Mouse (Mus musculus) kidney, embryonic 14.5 days (tissue): Measurements from ENCODE around the gene Armc7. TPM values are rescaled to one million over a fixed set of nuclear protein-coding genes. Genes with fewer than 3 reads are reported as not detected.

Experiments used
- ATAC-seq: fragments of 200-750 bp; cut with Nextera tagmentation; 2 replicates; pipeline ENCODE4 v1.8.0; 2017; ENCODE audit warnings: moderate number of reproducible peaks, mild to moderate bottlenecking, moderate TSS enrichment, moderate library complexity; ENCODE audit not compliant: low FRiP score, low TSS enrichment
- H3K27ac ChIP-seq: fragments of 300-500 bp; sonication (generic); 2 replicates; pipeline ENCODE4 v1.5.1; 2014; ENCODE audit warnings: low read depth, mild to moderate bottlenecking, low read length, moderate library complexity, mixed read lengths
- H3K27me3 ChIP-seq: fragments of 300-500 bp; sonication (generic); 2 replicates; pipeline ENCODE4 v1.6.1; 2014; ENCODE audit warnings: mild to moderate bottlenecking, low read length; ENCODE audit not compliant: control insufficient read depth, insufficient read depth
- H3K36me3 ChIP-seq: fragments of 300-500 bp; sonication (generic); 2 replicates; pipeline ENCODE4 v1.6.1; 2014; ENCODE audit warnings: low read length, mixed read lengths; ENCODE audit not compliant: control insufficient read depth, insufficient read depth
- H3K4me1 ChIP-seq: fragments of 300-500 bp; sonication (generic); 2 replicates; pipeline ENCODE4 v1.6.1; 2014; ENCODE audit warnings: low read length, mixed read lengths; ENCODE audit not compliant: control insufficient read depth, insufficient read depth
- H3K4me2 ChIP-seq: fragments of 300-500 bp; sonication (generic); replicated peaks from 2 replicates; pipeline ENCODE4 v1.6.1; 2014; ENCODE audit warnings: low read depth, mild to moderate bottlenecking, low read length
- H3K4me3 ChIP-seq: fragments of 300-500 bp; sonication (generic); 2 replicates; pipeline ENCODE4 v1.5.1; 2014; ENCODE audit warnings: mild to moderate bottlenecking, low read length
- H3K9ac ChIP-seq: fragments of 300-500 bp; sonication (generic); 2 replicates; pipeline ENCODE4 v1.6.1; 2014; ENCODE audit warnings: low read depth, mild to moderate bottlenecking, low read length, moderate library complexity
- H3K9me3 ChIP-seq: fragments of 300-500 bp; sonication (generic); 2 replicates; pipeline ENCODE4 v1.6.1; 2016; ENCODE audit warnings: low read length; ENCODE audit not compliant: control insufficient read depth
- WGBS: fragments of 180-500 bp; shearing (Covaris S2); extraction: QIAGEN DNeasy Blood & Tissue Kit; methylation state at CpG from one replicate; pipeline ENCODE4 v1.1.7; 2014; 5-methylcytosine and 5-hydroxymethylcytosine counted together
- microRNA-seq: library from miRNA; unstranded; fragments of <30 nt; microRNA quantifications from one replicate; pipeline ENCODE4, GENCODE M21; 2016
- polyA plus RNA-seq: library from polyadenylated mRNA; unstranded; fragments of >200 nt; fragmentation: Nextera tagmentation; extraction: Ambion mirVana; gene quantifications from 2 replicates; pipeline ENCODE4 v1.2.1, GENCODE M21; 2014

Armc7 gene
- polyA plus RNA-seq, 1 experiment from 2014 or later: 7.9 TPM

DNA sequence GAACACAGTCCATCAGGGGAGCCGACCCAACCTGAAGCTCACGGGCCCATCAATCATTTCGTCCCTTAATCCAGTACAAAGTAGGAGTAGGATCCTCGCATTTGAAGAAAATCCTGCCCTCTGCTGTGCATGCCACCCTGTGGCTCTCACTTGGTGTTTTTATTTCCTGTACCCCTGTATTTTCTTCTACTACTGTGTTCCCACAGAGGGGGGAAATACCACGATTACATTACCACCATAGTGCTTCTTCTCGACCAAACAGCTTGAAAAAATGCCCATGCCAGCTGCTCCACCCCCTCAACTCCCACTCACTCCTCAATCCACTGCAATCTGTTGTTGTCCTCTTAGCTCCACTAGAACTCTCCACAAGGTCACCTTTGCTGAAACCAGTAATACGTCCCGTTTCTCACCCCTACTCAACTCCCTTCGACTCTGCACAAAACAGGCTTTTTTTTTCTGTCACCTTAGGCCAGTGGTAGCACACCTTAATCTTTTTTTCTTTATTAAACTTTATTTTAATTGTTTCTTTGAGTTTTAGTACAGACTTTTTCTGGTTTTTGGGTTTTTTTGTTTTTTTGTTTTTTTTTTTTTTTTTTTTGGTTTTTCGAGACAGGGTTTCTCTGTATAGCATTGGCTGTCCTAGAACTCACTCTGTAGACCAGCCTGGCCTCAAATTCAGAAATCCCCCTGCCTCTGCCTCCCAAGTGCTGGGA is 61.5 kb downstream of the Armc7 start:
- H3K9me3 ChIP-seq: no peaks in the 10 kb centered on the region
- peak overlapping the region; percentile 99 for H3K27ac ChIP-seq
- H3K36me3 ChIP-seq: peaks cover 24% of the 10 kb centered on the region
- WGBS: 84% methylated on average over 10 of the region's 10 CpGs
- H3K9ac ChIP-seq: no peak overlapping the region
- H3K27me3 ChIP-seq: no peaks in the 10 kb centered on the region
- H3K4me1 ChIP-seq: peaks cover 13% of the 10 kb centered on the region; the same call in 1 of the 2 replicates
- ATAC-seq: no peak
- H3K4me3 ChIP-seq: peak overlapping the region; percentile 67
- peak overlapping the region; percentile 45 for H3K4me2 ChIP-seq

GRCm38 (mm10) chr11:115538045-115538444 is 62.6 kb downstream of the Armc7 start:
- no peak for ATAC-seq
- no peak overlapping the region for H3K9ac ChIP-seq
- peaks cover 11% of the 10 kb centered on the region; the same call in 1 of the 2 replicates for H3K4me1 ChIP-seq
- 65% methylated on average over 2 of the region's 2 CpGs for WGBS
- H3K4me3 ChIP-seq: no peak overlapping the region
- H3K9me3 ChIP-seq: no peaks in the 10 kb centered on the region
- peaks cover 14% of the 10 kb centered on the region for H3K36me3 ChIP-seq
- H3K4me2 ChIP-seq: no peak overlapping the region
- no peak overlapping the region for H3K27ac ChIP-seq
- H3K27me3 ChIP-seq: no peaks in the 10 kb centered on the region

Small RNA genes lying within 50 kb of the gene (microRNA-seq; reads per million reads assigned to microRNA genes)
- gene Mir3968: not detected

Other genes with a start within 250 kb of the Armc7 start
- not detected in 2 replicates for gene Grin2c, start 208.4 kb upstream of the Armc7 start, polyA plus RNA-seq
- gene Fdxr, start 198.6 kb upstream of the Armc7 start, polyA plus RNA-seq: 9.2 and 13.1 TPM in 2 replicates
- gene Fads6, start 178.0 kb upstream of the Armc7 start, polyA plus RNA-seq: 0.32 and 0.39 TPM in 2 replicates
- 0.14 and 0.15 TPM in 2 replicates for gene Otop2, start 168.5 kb upstream of the Armc7 start, polyA plus RNA-seq
- gene Ush1g, start 153.6 kb upstream of the Armc7 start, polyA plus RNA-seq: not detected in 2 replicates
- gene Otop3, start 140.9 kb upstream of the Armc7 start, polyA plus RNA-seq: not detected in 2 replicates
- gene Hid1, start 107.9 kb upstream of the Armc7 start, polyA plus RNA-seq: 2.3 and 4.4 TPM in 2 replicates
- gene Cdr2l, start 93.8 kb upstream of the Armc7 start, polyA plus RNA-seq: 11.5 and 13.0 TPM in 2 replicates
- gene Mrpl58, start 71.9 kb upstream of the Armc7 start, polyA plus RNA-seq: 235 and 261 TPM in 2 replicates
- gene Atp5h, start 55.7 kb upstream of the Armc7 start, polyA plus RNA-seq: 962 and 1,151 TPM in 2 replicates
- gene Kctd2, start 55.5 kb upstream of the Armc7 start, polyA plus RNA-seq: 22.7 and 23.9 TPM in 2 replicates
- gene Trim80, start 35.1 kb upstream of the Armc7 start, polyA plus RNA-seq: 0.14 and 0.33 TPM in 2 replicates
- gene Slc16a5, start 13.2 kb upstream of the Armc7 start, polyA plus RNA-seq: 9.0 and 10.7 TPM in 2 replicates
- gene Nt5c, start 16.2 kb downstream of the Armc7 start, polyA plus RNA-seq: 75.6 and 76.3 TPM in 2 replicates
- 487 and 524 TPM in 2 replicates for gene Jpt1, start 38.7 kb downstream of the Armc7 start, polyA plus RNA-seq
- gene Sumo2, start 60.6 kb downstream of the Armc7 start, polyA plus RNA-seq: 1,228 and 1,562 TPM in 2 replicates
- gene Nup85, start 88.8 kb downstream of the Armc7 start, polyA plus RNA-seq: 159 and 197 TPM in 2 replicates
- gene Mrps7, start 128.3 kb downstream of the Armc7 start, polyA plus RNA-seq: 99.7 and 100 TPM in 2 replicates
- 14.4 and 22.7 TPM in 2 replicates for gene Gga3, start 128.4 kb downstream of the Armc7 start, polyA plus RNA-seq
- gene Mif4gd, start 137.3 kb downstream of the Armc7 start, polyA plus RNA-seq: 33.3 and 33.6 TPM in 2 replicates
- 35.3 and 40.8 TPM in 2 replicates for gene Slc25a19, start 152.6 kb downstream of the Armc7 start, polyA plus RNA-seq
- gene Grb2, start 232.9 kb downstream of the Armc7 start, polyA plus RNA-seq: 47.7 and 53.0 TPM in 2 replicates